31 mouse cellular contexts compared by ENCODE assay signal in genomic region chr11:68074686-68075085, GRCm38 (mm10).
A peak's percentile ranks its signal among the peaks of the same experiment; 100 is the strongest.
DNase-seq lines count a peak whose midpoint lies in the region; ATAC-seq and TF ChIP-seq lines count a peak whose summit lies in the region.
"Had no signal": no experiment of that assay in that cellular context is flagged by ENCODE, and none has a peak within 500 bp of the region (broad histone marks: within the 10 kb centered on the region; RNA-seq: fewer than 3 reads in every experiment).

No protein-coding gene starts in this region.

- H3K9ac ChIP-seq in hindbrain, embryonic 14.5 days: no peak overlapping the region
- H3K9ac ChIP-seq in neural tube, embryonic 13.5 days: no peak overlapping the region
- no peak overlapping the region for H3K9ac ChIP-seq in neural tube, embryonic 15.5 days (replicated peaks)
- H3K9ac ChIP-seq in embryonic facial prominence, embryonic 14.5 days (ENCODE audit: low read depth, low read length): no peak overlapping the region
- H3K9ac ChIP-seq: forebrain, embryonic 13.5 days; hindbrain, embryonic 12.5 days; liver, embryonic 13.5 days; midbrain, embryonic 12.5 days had no signal

- H3K36me3 ChIP-seq in hindbrain, embryonic 14.5 days (replicated peaks; ENCODE audit: control insufficient read depth, insufficient read depth): no peaks in the 10 kb centered on the region
- H3K36me3 ChIP-seq in hindbrain, embryonic 10.5 days: no peaks in the 10 kb centered on the region
- H3K36me3 ChIP-seq in neural tube, embryonic 13.5 days: no peaks in the 10 kb centered on the region
- H3K36me3 ChIP-seq in neural tube, embryonic 15.5 days: no peaks in the 10 kb centered on the region
- no peaks in the 10 kb centered on the region for H3K36me3 ChIP-seq in embryonic facial prominence, embryonic 14.5 days (ENCODE audit: control insufficient read depth, insufficient read depth, low read length)
- no peaks in the 10 kb centered on the region for H3K36me3 ChIP-seq in myocyte (ENCODE audit: control insufficient read depth, insufficient read depth)
- H3K36me3 ChIP-seq: hindbrain, embryonic 12.5 days; liver, embryonic 13.5 days; midbrain, embryonic 12.5 days had no signal

- H3K27me3 ChIP-seq in hindbrain, embryonic 14.5 days (ENCODE audit: control insufficient read depth, insufficient read depth, low read length): no peaks in the 10 kb centered on the region
- H3K27me3 ChIP-seq in hindbrain, embryonic 10.5 days (ENCODE audit: insufficient read depth, poor library complexity, severe bottlenecking): no peaks in the 10 kb centered on the region
- no peaks in the 10 kb centered on the region for H3K27me3 ChIP-seq in neural tube, embryonic 13.5 days
- H3K27me3 ChIP-seq in neural tube, embryonic 15.5 days (replicated peaks): no peaks in the 10 kb centered on the region
- 0 out of 2 replicates have a peak, but pooled peaks cover 3% of the 10 kb centered on the region for H3K27me3 ChIP-seq in embryonic facial prominence, embryonic 14.5 days (replicated peaks; ENCODE audit: control insufficient read depth, insufficient read depth, low read length)
- no peaks in the 10 kb centered on the region for H3K27me3 ChIP-seq in myocyte (ENCODE audit: control insufficient read depth, insufficient read depth, insufficient read length)
- H3K27me3 ChIP-seq: CH12.LX; forebrain, embryonic 13.5 days; hindbrain, embryonic 12.5 days; liver, embryonic 13.5 days; megakaryocyte, embryonic 14.5 days; midbrain, embryonic 12.5 days; Patski had no signal

- ATAC-seq in hindbrain, embryonic 14.5 days (ENCODE audit: low FRiP score): no peak
- peak; percentile 43; the same call in 1 of the 2 replicates for ATAC-seq in neural tube, embryonic 13.5 days (ENCODE audit: low read depth)
- ATAC-seq in neural tube, embryonic 15.5 days (ENCODE audit: low FRiP score): no peak
- ATAC-seq in embryonic facial prominence, embryonic 14.5 days (ENCODE audit: low read depth): peak; percentile 67
- ATAC-seq: forebrain, embryonic 13.5 days; intestine, postnatal 0 days; lung, postnatal 0 days; Patski had no signal

- no peak overlapping the region for H3ac ChIP-seq in myocyte (ENCODE audit: control insufficient read depth, insufficient read length)

- H3K4me3 ChIP-seq in hindbrain, embryonic 14.5 days (replicated peaks; ENCODE audit: low read length): no peak overlapping the region
- no peak overlapping the region for H3K4me3 ChIP-seq in hindbrain, embryonic 10.5 days
- no peak overlapping the region for H3K4me3 ChIP-seq in neural tube, embryonic 13.5 days
- no peak overlapping the region for H3K4me3 ChIP-seq in neural tube, embryonic 15.5 days (replicated peaks)
- H3K4me3 ChIP-seq in embryonic facial prominence, embryonic 14.5 days (ENCODE audit: low read depth, low read length): no peak overlapping the region
- H3K4me3 ChIP-seq in myocyte: no peak overlapping the region
- H3K4me3 ChIP-seq: forebrain, embryonic 13.5 days; hindbrain, embryonic 12.5 days; liver, embryonic 13.5 days; megakaryocyte, embryonic 14.5 days; midbrain, embryonic 12.5 days had no signal

- H3K4me2 ChIP-seq in hindbrain, embryonic 14.5 days (replicated peaks): no peak overlapping the region
- H3K4me2 ChIP-seq in neural tube, embryonic 13.5 days: no peak overlapping the region
- no peak overlapping the region for H3K4me2 ChIP-seq in neural tube, embryonic 15.5 days
- no peak overlapping the region for H3K4me2 ChIP-seq in embryonic facial prominence, embryonic 14.5 days (ENCODE audit: low read depth, low read length)
- peak overlapping the region; percentile 65 for H3K4me2 ChIP-seq in myocyte (ENCODE audit: low read depth)
- H3K4me2 ChIP-seq: forebrain, embryonic 13.5 days; hindbrain, embryonic 12.5 days; liver, embryonic 13.5 days; midbrain, embryonic 12.5 days had no signal

- DNase-seq in hindbrain, embryonic 14.5 days (ENCODE audit: low spot score): peak; percentile 35
- DNase-seq in hindbrain, embryonic 10.5 days (ENCODE audit: low spot score): no peak
- peak; percentile 79 for DNase-seq in embryonic facial prominence, embryonic 14.5 days (ENCODE audit: low spot score)
- no peak for DNase-seq in cerebellum, adult 9-10 months
- DNase-seq: adrenal gland, postnatal 14 days; cerebellum, adult 11 months; cerebellum, adult 9-11 months; embryo, embryonic 11 days; gastrocnemius, postnatal 36 days; heart, postnatal 14 days; kidney, adult 9 months; kidney, postnatal 4 days; layer of hippocampus, postnatal 36 days; left cerebral cortex, postnatal 4 days; liver, embryonic 13.5 days; lung, adult 18-20 months; lung, postnatal 4 days; retina, postnatal 1 day; right cerebral cortex, postnatal 14 days; thymus, postnatal 4 days had no signal

- 52% methylated on average over 5 of the region's 5 CpGs for WGBS in hindbrain, embryonic 14.5 days
- WGBS in hindbrain, embryonic 10.5 days: 81% methylated on average over 5 of the region's 5 CpGs
- 56% methylated on average over 5 of the region's 5 CpGs for WGBS in neural tube, embryonic 13.5 days
- 37% methylated on average over 5 of the region's 5 CpGs for WGBS in neural tube, embryonic 15.5 days
- WGBS in embryonic facial prominence, embryonic 14.5 days: 22% methylated on average over 5 of the region's 5 CpGs

- H3K79me2 ChIP-seq in myocyte (ENCODE audit: control insufficient read depth, insufficient read depth): no peaks in the 10 kb centered on the region

- peaks cover 6% of the 10 kb centered on the region; the same call in 1 of the 2 replicates for H3K4me1 ChIP-seq in hindbrain, embryonic 14.5 days (replicated peaks; ENCODE audit: control insufficient read depth, insufficient read depth, low read length)
- peaks cover 15% of the 10 kb centered on the region; the same call in 1 of the 2 replicates for H3K4me1 ChIP-seq in hindbrain, embryonic 10.5 days (replicated peaks)
- peaks cover 29% of the 10 kb centered on the region for H3K4me1 ChIP-seq in neural tube, embryonic 13.5 days (replicated peaks)
- H3K4me1 ChIP-seq in neural tube, embryonic 15.5 days: peaks cover 18% of the 10 kb centered on the region
- peaks cover 22% of the 10 kb centered on the region for H3K4me1 ChIP-seq in embryonic facial prominence, embryonic 14.5 days (ENCODE audit: control insufficient read depth, insufficient read depth, low read length)
- H3K4me1 ChIP-seq: liver, embryonic 13.5 days; midbrain, embryonic 12.5 days had no signal

- no peak for TF ChIP-seq POLR2A in myocyte (IDR thresholded peaks at IDR 0.05; ENCODE audit: insufficient read length, low read depth)

- no peak overlapping the region for H3K27ac ChIP-seq in hindbrain, embryonic 14.5 days
- H3K27ac ChIP-seq in hindbrain, embryonic 10.5 days: no peak overlapping the region
- H3K27ac ChIP-seq in neural tube, embryonic 13.5 days (replicated peaks): no peak overlapping the region
- H3K27ac ChIP-seq in neural tube, embryonic 15.5 days (replicated peaks): no peak overlapping the region
- H3K27ac ChIP-seq in embryonic facial prominence, embryonic 14.5 days (replicated peaks; ENCODE audit: low read depth, low read length): no peak overlapping the region
- H3K27ac ChIP-seq: forebrain, embryonic 13.5 days; hindbrain, embryonic 12.5 days; liver, embryonic 13.5 days; midbrain, embryonic 12.5 days had no signal

- H3K9me3 ChIP-seq in hindbrain, embryonic 14.5 days (ENCODE audit: control insufficient read depth, low read length): no peaks in the 10 kb centered on the region
- H3K9me3 ChIP-seq in hindbrain, embryonic 10.5 days: no peaks in the 10 kb centered on the region
- H3K9me3 ChIP-seq in neural tube, embryonic 13.5 days: no peaks in the 10 kb centered on the region
- no peaks in the 10 kb centered on the region for H3K9me3 ChIP-seq in neural tube, embryonic 15.5 days (replicated peaks)
- no peaks in the 10 kb centered on the region for H3K9me3 ChIP-seq in embryonic facial prominence, embryonic 14.5 days (ENCODE audit: control insufficient read depth, low read length)
- H3K9me3 ChIP-seq: forebrain, embryonic 13.5 days; hindbrain, embryonic 12.5 days; liver, embryonic 13.5 days; megakaryocyte, embryonic 14.5 days; midbrain, embryonic 12.5 days had no signal

TF ChIP-seq in myocyte, 11 proteins besides CTCF, POLR2A, EP300 and RAD21:
- TF ChIP-seq E2F4 (IDR thresholded peaks at IDR 0.05; ENCODE audit: insufficient read depth) (no peak), MYOD1 (IDR thresholded peaks at IDR 0.05; ENCODE audit: control insufficient read depth in 1 of 3, insufficient read length in 2 of 3, low read depth in 2 of 3) (no peak), USF1 (IDR thresholded peaks at IDR 0.05; ENCODE audit: low read depth) (no peak), POLR2AphosphoS2 (IDR thresholded peaks at IDR 0.05; ENCODE audit: insufficient read length, low read depth) (no peak), REST (IDR thresholded peaks at IDR 0.05; ENCODE audit: insufficient read depth, insufficient read length) (no peak), MYOG (IDR thresholded peaks at IDR 0.05; ENCODE audit: control insufficient read depth in 1 of 3, insufficient read depth in 1 of 3, insufficient read length in 2 of 3, low read depth in 2 of 3) (no peak), TCF3 (IDR thresholded peaks at IDR 0.05; ENCODE audit: insufficient read length, low read depth) (no peak), TCF12 (IDR thresholded peaks at IDR 0.05; ENCODE audit: insufficient read depth, poor library complexity, severe bottlenecking) (no peak), MAX (IDR thresholded peaks at IDR 0.05; ENCODE audit: low read depth) (no peak), CEBPB (IDR thresholded peaks at IDR 0.05; ENCODE audit: insufficient read depth, poor library complexity, severe bottlenecking) (no peak), SRF (IDR thresholded peaks at IDR 0.05; ENCODE audit: control insufficient read depth, insufficient read length, low read depth) (no peak)
TF ChIP-seq in myocyte: peak in this region for 0.

Comparison
In these comparisons a context has a peak if more than half of its experiments do, and no peak if none do; other contexts are left out.
1. ATAC-seq: peak in neural tube, embryonic 13.5 days (single experiment) and embryonic facial prominence, embryonic 14.5 days (single experiment); none in hindbrain, embryonic 14.5 days (single experiment) and neural tube, embryonic 15.5 days (single experiment).
2. DNase-seq: peak in hindbrain, embryonic 14.5 days (single experiment) and embryonic facial prominence, embryonic 14.5 days (single experiment); none in hindbrain, embryonic 10.5 days (single experiment) and cerebellum, adult 9-10 months (single experiment).